Mouse (Mus musculus) embryonic fibroblast, embryonic 13.5 days (primary cell): ENCODE measurements around the gene Kcnq2. TPM values are rescaled to one million over a fixed set of nuclear protein-coding genes. Genes with fewer than 3 reads are reported as not detected.

Source experiments
- H3K27ac ChIP-seq: 2 replicates; pipeline ENCODE4 v1.5.1; 2012; ENCODE audit warnings: low read length, control low read depth, inconsistent platforms; ENCODE audit not compliant: insufficient read depth
- H3K4me1 ChIP-seq: 2 replicates; pipeline ENCODE4 v1.6.1; 2011; ENCODE audit warnings: low read length; ENCODE audit not compliant: control insufficient read depth, insufficient read depth
- H3K4me3 ChIP-seq: 2 replicates; pipeline ENCODE4 v1.5.1; 2011; ENCODE audit warnings: mild to moderate bottlenecking, control low read depth, low read length; ENCODE audit not compliant: insufficient read depth
- CTCF ChIP-seq: IDR thresholded peaks from 2 replicates; pipeline ENCODE4 v1.5.1; 2011; ENCODE audit warnings: mild to moderate bottlenecking, control low read depth, low read length, moderate library complexity, borderline replicate concordance; ENCODE audit not compliant: insufficient read depth
- POLR2A ChIP-seq: IDR thresholded peaks from 2 replicates; pipeline ENCODE4 v1.6.1; 2011; ENCODE audit warnings: low read depth, mild to moderate bottlenecking, control low read depth, low read length, moderate library complexity
- polyA plus RNA-seq: library from polyadenylated mRNA; stranded (reverse); fragments of >200 nt; gene quantifications from 2 replicates; pipeline ENCODE4 v1.2.4, GENCODE M21; 2011; ENCODE audit warnings: low read depth; ENCODE audit not compliant: missing spikeins, insufficient read length

Kcnq2 gene
- polyA plus RNA-seq, 1 experiment: not detected

GRCm38 (mm10) chr2:181104111-181104510 is 31.0 kb downstream of the Kcnq2 start:
- Histone ChIP-seq H3K27ac (no peak overlapping the region), H3K4me3 (no peak overlapping the region), H3K4me1 (no peaks in the 10 kb centered on the region)
- TF ChIP-seq POLR2A: no peak
- no peak for TF ChIP-seq CTCF

GRCm38 (mm10) chr2:181102161-181102560 is 32.9 kb downstream of the Kcnq2 start:
- TF ChIP-seq CTCF: no peak
- TF ChIP-seq POLR2A: no peak
- Histone ChIP-seq H3K27ac (no peak overlapping the region), H3K4me1 (no peaks in the 10 kb centered on the region), H3K4me3 (no peak overlapping the region)

GRCm38 (mm10) chr2:181101626-181102025 is 33.5 kb downstream of the Kcnq2 start:
- no peak overlapping the region for H3K4me3 ChIP-seq
- no peak for TF ChIP-seq CTCF
- no peak for TF ChIP-seq POLR2A
- no peaks in the 10 kb centered on the region for H3K4me1 ChIP-seq

GRCm38 (mm10) chr2:181100087-181100486 is 35.0 kb downstream of the Kcnq2 start:
- H3K4me1 ChIP-seq: no peaks in the 10 kb centered on the region
- no peak overlapping the region for H3K4me3 ChIP-seq
- TF ChIP-seq POLR2A (no peak), CTCF (no peak)
- no peak overlapping the region for H3K27ac ChIP-seq

More at GRCm38 (mm10) chr2:181101626-181102025, 33.5 kb downstream of the Kcnq2 start:
- no peak overlapping the region for H3K27ac ChIP-seq

- no peak for TF ChIP-seq POLR2A
- no peak for TF ChIP-seq CTCF
- Histone ChIP-seq H3K4me1 (no peaks in the 10 kb centered on the region), H3K4me3 (no peak overlapping the region), H3K27ac (no peak overlapping the region)
These were observed 45.0 kb downstream of the Kcnq2 start for GRCm38 (mm10) chr2:181090123-181090522.

GRCm38 (mm10) chr2:181084997-181085396 is 50.1 kb downstream of the Kcnq2 start:
- no peak overlapping the region for H3K27ac ChIP-seq
- TF ChIP-seq POLR2A: no peak
- no peak for TF ChIP-seq CTCF
- no peaks in the 10 kb centered on the region for H3K4me1 ChIP-seq
- no peak overlapping the region for H3K4me3 ChIP-seq

GRCm38 (mm10) chr2:181083945-181084344 is 51.2 kb downstream of the Kcnq2 start:
- Histone ChIP-seq H3K4me3 (no peak overlapping the region), H3K4me1 (no peaks in the 10 kb centered on the region), H3K27ac (no peak overlapping the region)
- TF ChIP-seq CTCF (no peak), POLR2A (no peak)

GRCm38 (mm10) chr2:181080886-181081285 is 54.2 kb downstream of the Kcnq2 start:
- Histone ChIP-seq H3K27ac (no peak overlapping the region), H3K4me1 (no peaks in the 10 kb centered on the region), H3K4me3 (no peak overlapping the region)
- TF ChIP-seq CTCF (no peak), POLR2A (no peak)

GRCm38 (mm10) chr2:181079518-181079917 is 55.6 kb downstream of the Kcnq2 start:
- Histone ChIP-seq H3K27ac (no peak overlapping the region), H3K4me1 (no peaks in the 10 kb centered on the region), H3K4me3 (no peak overlapping the region)
- TF ChIP-seq POLR2A: no peak
- TF ChIP-seq CTCF: no peak

GRCm38 (mm10) chr2:181078908-181079307 is 56.2 kb downstream of the Kcnq2 start:
- H3K27ac ChIP-seq: no peak overlapping the region
- no peak for TF ChIP-seq CTCF
- no peak for TF ChIP-seq POLR2A
- no peaks in the 10 kb centered on the region for H3K4me1 ChIP-seq
- H3K4me3 ChIP-seq: no peak overlapping the region

GRCm38 (mm10) chr2:181075501-181075900 is 59.6 kb downstream of the Kcnq2 start:
- no peak for TF ChIP-seq CTCF
- no peak for TF ChIP-seq POLR2A
- H3K4me3 ChIP-seq: no peak overlapping the region
- no peak overlapping the region for H3K27ac ChIP-seq
- H3K4me1 ChIP-seq: no peaks in the 10 kb centered on the region
